Mouse (Mus musculus) ES-E14 (cell line): ENCODE results near the gene Cish. TPM values are rescaled to one million over a fixed set of nuclear protein-coding genes. Genes with fewer than 3 reads are reported as not detected.
A peak's percentile ranks its signal among the peaks of the same experiment; 100 is the strongest.

Experiments used
- DNase-seq: peaks from one replicate; pipeline ENCODE4 v3.0.0-alpha.2; 2013; ENCODE audit warnings: low read depth, low spot score
- H3K27ac ChIP-seq: 2 replicates; pipeline ENCODE4 v1.5.1; 2012; ENCODE audit warnings: low read depth, mild to moderate bottlenecking, low read length, moderate library complexity, mixed read lengths; ENCODE audit not compliant: poor library complexity, insufficient read depth, severe bottlenecking
- H3K36me3 ChIP-seq: 2 replicates; pipeline ENCODE4 v1.6.1; 2012; ENCODE audit warnings: mild to moderate bottlenecking, low read length, moderate library complexity, mixed read lengths; ENCODE audit not compliant: control insufficient read depth, poor library complexity, insufficient read depth, severe bottlenecking
- H3K4me1 ChIP-seq, 2 experiments: fragments of 150-350 bp in 1 of 2; sonication (generic) in 1 of 2; 2 replicates each; pipeline ENCODE4 v1.6.1; 2012; ENCODE audit warnings: low read length in 2 of 2, mild to moderate bottlenecking in 1 of 2, mixed read lengths in 1 of 2; ENCODE audit not compliant: control insufficient read depth in 2 of 2, insufficient read depth in 2 of 2, poor library complexity in 1 of 2
- H3K4me3 ChIP-seq, 2 experiments: fragments of 150-350 bp in 1 of 2; sonication (generic) in 1 of 2; 2 replicates each; pipeline ENCODE4 v1.5.1; 2012; ENCODE audit warnings: low read length in 2 of 2, low read depth in 1 of 2, mild to moderate bottlenecking in 1 of 2, mixed read lengths in 1 of 2; ENCODE audit not compliant: insufficient read depth in 1 of 2, poor library complexity in 1 of 2, severe bottlenecking in 1 of 2
- H3K9ac ChIP-seq: 2 replicates; pipeline ENCODE4 v1.6.1; 2012; ENCODE audit warnings: low read depth, mild to moderate bottlenecking, low read length, mixed read lengths; ENCODE audit not compliant: poor library complexity, insufficient read depth, severe bottlenecking
- H3K9me3 ChIP-seq: fragments of 150-350 bp; sonication (generic); 2 replicates; pipeline ENCODE4 v1.6.1; 2012; ENCODE audit warnings: low read depth, mild to moderate bottlenecking, low read length; ENCODE audit not compliant: control insufficient read depth, insufficient read depth
- CHD2 ChIP-seq: IDR thresholded peaks from 2 replicates; pipeline ENCODE4 v1.6.1; 2014; ENCODE audit warnings: mild to moderate bottlenecking, low read depth, low read length, inconsistent platforms
- HCFC1 ChIP-seq: IDR thresholded peaks from 2 replicates; pipeline ENCODE4 v1.6.1; 2012; ENCODE audit warnings: low read length, inconsistent platforms, borderline replicate concordance; ENCODE audit not compliant: insufficient read depth
- MAFK ChIP-seq: IDR thresholded peaks from 2 replicates; pipeline ENCODE4 v1.6.1; 2014; ENCODE audit warnings: mild to moderate bottlenecking, low read depth, low read length, inconsistent platforms; ENCODE audit not compliant: insufficient read depth
- ZC3H11A ChIP-seq: IDR thresholded peaks from 2 replicates; pipeline ENCODE4 v1.6.1; 2012; ENCODE audit warnings: low read depth, mild to moderate bottlenecking, inconsistent platforms, low read length, borderline replicate concordance
- ZNF384 ChIP-seq: IDR thresholded peaks from 2 replicates; pipeline ENCODE4 v1.6.1; 2012; ENCODE audit warnings: low read depth, low read length, inconsistent platforms
- in situ Hi-C, 2 experiments: fragments of 600-800 bp; cut with MboI; formaldehyde crosslinking; loops; one replicate each; pipeline ENCODE4 v1.15.1; 2025; ENCODE audit warnings: low sequenced_read_pairs in 2 of 2, inconsistent platforms in 1 of 2; ENCODE audit not compliant: unreplicated experiment in 2 of 2
- total RNA-seq: library from RNA; depleted of rRNA; stranded (reverse); fragments of 300-350 nt; gene quantifications from 2 replicates; pipeline ENCODE4 v1.2.3, GENCODE M21; 2012

The Cish gene
- total RNA-seq, 1 experiment, result 2.5 TPM

- Histone ChIP-seq H3K9ac (no peak overlapping the region), H3K4me3 (no peak overlapping the region), H3K27ac (peak overlapping the region; percentile 83; the same call in 1 of the 2 replicates), H3K9me3 (no peaks in the 10 kb centered on the region), H3K36me3 (peaks cover 8% of the 10 kb centered on the region; the same call in 1 of the 2 replicates), H3K4me1 (peaks cover 7 to 43% of the 10 kb centered on the region in 2 experiments; a peak in 3 of 4 replicates)
- DNase-seq, result no peak
- in situ Hi-C loops, result no loop called here
- TF ChIP-seq ZC3H11A, result no peak
- TF ChIP-seq MAFK, result no peak
- TF ChIP-seq CHD2, result no peak
- no peak for TF ChIP-seq ZNF384
- no peak for TF ChIP-seq HCFC1
These were observed 14.4 kb upstream of the Cish start for GRCm38 (mm10) chr9:107281241-107281987.

DNA sequence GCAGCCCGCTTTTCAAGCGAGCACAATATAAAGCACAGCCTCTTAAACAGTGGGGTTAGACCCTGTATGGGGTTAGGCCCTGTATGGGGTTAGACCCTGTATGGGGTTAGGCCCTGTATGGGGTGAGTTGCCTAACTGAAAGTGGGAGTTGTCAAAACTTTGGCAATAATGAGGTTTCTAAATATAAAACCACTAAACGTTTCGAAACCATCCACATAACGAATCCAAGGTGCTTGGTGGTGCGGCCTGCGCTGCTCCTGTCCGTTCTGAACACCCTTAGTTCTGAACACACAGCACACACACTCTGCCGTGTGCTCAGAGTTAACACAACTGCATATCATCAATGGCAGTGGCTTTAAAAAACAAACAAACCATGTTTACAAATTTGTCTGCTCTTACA lies 12.9 kb upstream of the Cish start:
- H3K36me3 ChIP-seq, result peaks cover 12% of the 10 kb centered on the region; the same call in 1 of the 2 replicates
- no peaks in the 10 kb centered on the region for H3K9me3 ChIP-seq
- TF ChIP-seq HCFC1 (no peak), CHD2 (no peak), ZC3H11A (no peak), MAFK (no peak), ZNF384 (no peak)
- peaks cover 6 to 49% of the 10 kb centered on the region in 2 experiments; a peak in 3 of 4 replicates for H3K4me1 ChIP-seq
- no peak overlapping the region for H3K4me3 ChIP-seq
- no peak overlapping the region for H3K27ac ChIP-seq
- no peak overlapping the region for H3K9ac ChIP-seq
- no peak for DNase-seq
- in situ Hi-C loops, result no loop called here

- H3K9ac ChIP-seq, result no peak overlapping the region
- no peak for DNase-seq
- H3K4me1 ChIP-seq, result peaks cover under 1 to 37% of the 10 kb centered on the region in 2 experiments; a peak in 3 of 4 replicates
- no peak overlapping the region for H3K4me3 ChIP-seq
- TF ChIP-seq HCFC1 (no peak), CHD2 (no peak), ZC3H11A (no peak), ZNF384 (no peak), MAFK (no peak)
- in situ Hi-C loops, result no loop called here
- H3K27ac ChIP-seq, result no peak overlapping the region
- peaks cover 8% of the 10 kb centered on the region; the same call in 1 of the 2 replicates for H3K36me3 ChIP-seq
- no peaks in the 10 kb centered on the region for H3K9me3 ChIP-seq
These were observed 10.8 kb upstream of the Cish start for GRCm38 (mm10) chr9:107285009-107285408.

- Histone ChIP-seq H3K9ac (no peak overlapping the region), H3K4me1 (peaks cover 2 to 25% of the 10 kb centered on the region in 2 experiments; a peak in 3 of 4 replicates), H3K36me3 (peaks cover 8% of the 10 kb centered on the region; the same call in 1 of the 2 replicates), H3K27ac (no peak overlapping the region), H3K9me3 (no peaks in the 10 kb centered on the region), H3K4me3 (no peak overlapping the region)
- no peak for TF ChIP-seq HCFC1
- no peak for TF ChIP-seq ZNF384
- TF ChIP-seq ZC3H11A, result no peak
- TF ChIP-seq MAFK, result no peak
- TF ChIP-seq CHD2, result no peak
- in situ Hi-C loops, result no loop called here
- DNase-seq, result no peak
These were observed 8.5 kb upstream of the Cish start for GRCm38 (mm10) chr9:107287294-107287693.
